Mouse (Mus musculus): ENCODE data around the gene Atxn1. TPM values are rescaled to one million over a fixed set of nuclear protein-coding genes. Genes with fewer than 3 reads are reported as not detected.

The Atxn1 gene
- total and polyA plus RNA-seq, 3 experiments, result 8.0 to 13.1 (median 9.7) TPM

GRCm38 (mm10) chr13:45871554-45871953, 93.3 kb downstream of the Atxn1 start:
- H3K4me2 ChIP-seq (ENCODE audit: insufficient read depth, low read depth, poor library complexity, severe bottlenecking), result peak overlapping the region; percentile 87
- H3K36me3 ChIP-seq (replicated peaks in 1 of 2; ENCODE audit: control insufficient read depth in 1 of 2, insufficient read depth in 1 of 2, low read length in 1 of 2), result peaks cover 12 to 54% of the 10 kb centered on the region in 2 experiments
- no peaks in the 10 kb centered on the region for H3K9me3 ChIP-seq (replicated peaks; ENCODE audit: low read length)
- dilution Hi-C loops (cut with MboI; ENCODE audit: extremely low pct_ligation_motif_present, extremely low pct_unique_long_range_greater_than_20kb, low sequenced_read_pairs), result no loop called here
- peak overlapping the region; percentile 98 for H3K27ac ChIP-seq (ENCODE audit: insufficient read depth, low read depth)
- H3K4me1 ChIP-seq (ENCODE audit: control insufficient read depth in 1 of 2, insufficient read depth in 2 of 2), result peaks cover 31 to 89% of the 10 kb centered on the region in 2 experiments
- H3K4me3 ChIP-seq (replicated peaks in 1 of 3; ENCODE audit: low read depth in 2 of 3, low read length in 2 of 3, poor library complexity in 1 of 3), result peak overlapping the region; percentile 31 to 44 (median 31)
- in situ Hi-C loops (cut with MboI; ENCODE audit: low pct_ligation_motif_present, low pct_unique_long_range_greater_than_20kb, low sequenced_read_pairs), result no loop called here
- TF ChIP-seq BHLHE40 (IDR thresholded peaks at IDR 0.05; ENCODE audit: low read depth, low read length) (no peak), ZNF384 (IDR thresholded peaks at IDR 0.05; ENCODE audit: low read depth, low read length) (peak; percentile 93)
- no peaks in the 10 kb centered on the region for H3K27me3 ChIP-seq (replicated peaks)
- DNase-seq (ENCODE audit: extremely low read depth), result no peak
- peak overlapping the region; percentile 80 for H3K9ac ChIP-seq (ENCODE audit: insufficient read depth, low read depth)
- peaks cover 66% of the 10 kb centered on the region for H3K79me2 ChIP-seq (replicated peaks; ENCODE audit: control insufficient read depth, extremely low read depth, insufficient read depth, poor library complexity, severe bottlenecking)

GRCm38 (mm10) chr13:45868886-45869285, 95.9 kb downstream of the Atxn1 start:
- H3K9ac ChIP-seq (ENCODE audit: insufficient read depth, low read depth), result no peak overlapping the region
- no peaks in the 10 kb centered on the region for H3K27me3 ChIP-seq (replicated peaks)
- no peak overlapping the region for H3K4me2 ChIP-seq (ENCODE audit: insufficient read depth, low read depth, poor library complexity, severe bottlenecking)
- DNase-seq (ENCODE audit: extremely low read depth), result no peak
- peaks cover 28 to 89% of the 10 kb centered on the region in 2 experiments for H3K4me1 ChIP-seq (ENCODE audit: control insufficient read depth in 1 of 2, insufficient read depth in 2 of 2)
- H3K36me3 ChIP-seq (replicated peaks in 1 of 2; ENCODE audit: control insufficient read depth in 1 of 2, insufficient read depth in 1 of 2, low read length in 1 of 2), result peaks cover 0 to 46% of the 10 kb centered on the region in 2 experiments
- H3K9me3 ChIP-seq (replicated peaks; ENCODE audit: low read length), result no peaks in the 10 kb centered on the region
- H3K4me3 ChIP-seq (replicated peaks in 1 of 3; ENCODE audit: low read depth in 2 of 3, low read length in 2 of 3, poor library complexity in 1 of 3), result no peak overlapping the region
- dilution Hi-C loops (cut with MboI; ENCODE audit: extremely low pct_ligation_motif_present, extremely low pct_unique_long_range_greater_than_20kb, low sequenced_read_pairs), result no loop called here
- in situ Hi-C loops (cut with MboI; ENCODE audit: low pct_ligation_motif_present, low pct_unique_long_range_greater_than_20kb, low sequenced_read_pairs), result loop anchor here (10.0 kb wide), 1 partner anchor 96 kb away; the partner anchor contains the start of gene Atxn1
- TF ChIP-seq RCOR1 (conservative IDR thresholded peaks at IDR 0.05; ENCODE audit: low read depth, low read length), result no peak
- no peak for TF ChIP-seq MAFK (IDR thresholded peaks at IDR 0.05; ENCODE audit: insufficient replicate concordance, low read length)
- peak overlapping the region; percentile 13; the same call in 1 of the 2 replicates for H3K27ac ChIP-seq (ENCODE audit: insufficient read depth, low read depth)
- peaks cover 63% of the 10 kb centered on the region for H3K79me2 ChIP-seq (replicated peaks; ENCODE audit: control insufficient read depth, extremely low read depth, insufficient read depth, poor library complexity, severe bottlenecking)

DNA sequence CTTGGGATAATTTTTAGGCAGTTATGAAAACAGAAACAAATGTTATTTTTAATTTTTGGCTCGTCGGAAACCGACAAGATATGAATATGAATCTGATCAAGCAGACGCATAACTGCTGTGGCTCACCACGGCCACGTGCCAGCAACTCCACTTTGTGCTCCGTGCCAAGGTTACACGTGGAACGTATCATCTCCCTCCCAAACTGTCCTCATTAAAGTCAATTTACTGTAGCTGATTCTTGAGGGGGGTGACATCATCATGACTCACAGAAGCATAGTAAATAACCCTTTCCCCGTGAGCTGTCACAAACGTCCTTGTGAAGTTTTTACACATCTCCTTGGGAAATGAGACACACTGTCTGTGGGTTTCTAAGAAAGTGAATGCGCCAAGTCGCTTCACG, 97.5 kb downstream of the Atxn1 start:
- H3K27ac ChIP-seq (ENCODE audit: insufficient read depth, low read depth), result peak overlapping the region; percentile 78
- H3K4me3 ChIP-seq (replicated peaks in 1 of 3; ENCODE audit: low read depth in 2 of 3, low read length in 2 of 3, poor library complexity in 1 of 3), result no peak overlapping the region
- peaks cover 0 to 49% of the 10 kb centered on the region in 2 experiments for H3K36me3 ChIP-seq (replicated peaks in 1 of 2; ENCODE audit: control insufficient read depth in 1 of 2, insufficient read depth in 1 of 2, low read length in 1 of 2)
- no peaks in the 10 kb centered on the region for H3K27me3 ChIP-seq (replicated peaks)
- H3K9me3 ChIP-seq (replicated peaks; ENCODE audit: low read length), result no peaks in the 10 kb centered on the region
- dilution Hi-C loops (cut with MboI; ENCODE audit: extremely low pct_ligation_motif_present, extremely low pct_unique_long_range_greater_than_20kb, low sequenced_read_pairs), result no loop called here
- peak overlapping the region; percentile 68 for H3K4me2 ChIP-seq (ENCODE audit: insufficient read depth, low read depth, poor library complexity, severe bottlenecking)
- no peak for DNase-seq (ENCODE audit: extremely low read depth)
- in situ Hi-C loops (cut with MboI; ENCODE audit: low pct_ligation_motif_present, low pct_unique_long_range_greater_than_20kb, low sequenced_read_pairs), result loop anchor here (10.0 kb wide), 1 partner anchor 98 kb away; the partner anchor contains the start of gene Atxn1
- peaks cover 29 to 90% of the 10 kb centered on the region in 2 experiments for H3K4me1 ChIP-seq (ENCODE audit: control insufficient read depth in 1 of 2, insufficient read depth in 2 of 2)
- peaks cover 65% of the 10 kb centered on the region for H3K79me2 ChIP-seq (replicated peaks; ENCODE audit: control insufficient read depth, extremely low read depth, insufficient read depth, poor library complexity, severe bottlenecking)
- peak overlapping the region; percentile 51 for H3K9ac ChIP-seq (ENCODE audit: insufficient read depth, low read depth)
- TF ChIP-seq NELFE (IDR thresholded peaks at IDR 0.05; ENCODE audit: low read depth, low read length) (no peak), RCOR1 (conservative IDR thresholded peaks at IDR 0.05; ENCODE audit: low read depth, low read length) (0 out of 2 replicates have a peak, but pooled peaks have one; percentile 21), ZKSCAN1 (IDR thresholded peaks at IDR 0.05; ENCODE audit: borderline replicate concordance, low read depth, low read length) (no peak), TBP (conservative IDR thresholded peaks at IDR 0.05; ENCODE audit: low read depth, low read length) (no peak), RAD21 (IDR thresholded peaks at IDR 0.05; ENCODE audit: low read depth, low read length) (no peak), GABPA (IDR thresholded peaks at IDR 0.05; ENCODE audit: insufficient replicate concordance, low read depth, low read length) (no peak), UBTF (IDR thresholded peaks at IDR 0.05; ENCODE audit: low read depth, low read length) (no peak), EP300 (IDR thresholded peaks at IDR 0.05; ENCODE audit: low read length) (peak; percentile 46), CTCF (conservative IDR thresholded peaks at IDR 0.05 in 1 of 2, IDR thresholded peaks at IDR 0.05 in 1 of 2; ENCODE audit: low read depth in 2 of 2, low read length in 2 of 2) (no peak), ETS1 (conservative IDR thresholded peaks at IDR 0.05; ENCODE audit: low read depth, low read length) (peak; percentile 33; the same call in 1 of the 2 replicates), TCF12 (IDR thresholded peaks at IDR 0.05; ENCODE audit: low read depth, low read length) (0 out of 2 replicates have a peak, but pooled peaks have one; percentile 16), ZC3H11A (IDR thresholded peaks at IDR 0.05; ENCODE audit: low read depth, low read length) (no peak), SIN3A (IDR thresholded peaks at IDR 0.05; ENCODE audit: low read length) (no peak), JUND (conservative IDR thresholded peaks at IDR 0.05; ENCODE audit: low read depth, low read length) (peak; percentile 71), JUN (IDR thresholded peaks at IDR 0.05; ENCODE audit: insufficient read depth, low read depth, low read length) (peak; percentile 62), POLR2A (IDR thresholded peaks at IDR 0.05; ENCODE audit: low read depth, low read length) (no peak), IRF4 (IDR thresholded peaks at IDR 0.05; ENCODE audit: low read depth, low read length) (peak; percentile 54), SMC3 (IDR thresholded peaks at IDR 0.05; ENCODE audit: low read depth, low read length) (no peak; the same call in 1 of the 2 replicates), ELF1 (IDR thresholded peaks at IDR 0.05; ENCODE audit: low read depth, low read length) (no peak), MAZ (IDR thresholded peaks at IDR 0.05; ENCODE audit: low read depth, low read length) (no peak), MXI1 (IDR thresholded peaks at IDR 0.05; ENCODE audit: low read depth, low read length) (peak; percentile 83; the same call in 1 of the 2 replicates), ZMIZ1 (IDR thresholded peaks at IDR 0.05; ENCODE audit: low read depth, low read length) (no peak), MAX (IDR thresholded peaks at IDR 0.05; ENCODE audit: low read length) (peak; percentile 95)
